Mouse (Mus musculus) CH12.LX (cell line): Measurements from ENCODE around the gene Foxe1.

ENCODE experiments used
- CTCF ChIP-seq, 2 experiments: IDR thresholded peaks in 1 of 2; conservative IDR thresholded peaks in 1 of 2; 2 replicates each; pipeline ENCODE4 v1.5.1; 2011 to 2012; ENCODE audit warnings: low read depth in 2 of 2, low read length in 2 of 2, improper control_type of control experiment in 1 of 2, inconsistent platforms in 1 of 2, mild to moderate bottlenecking in 1 of 2, moderate library complexity in 1 of 2
- ELF1 ChIP-seq: IDR thresholded peaks from 2 replicates; pipeline ENCODE4 v1.6.1; 2014; ENCODE audit warnings: low read depth, mild to moderate bottlenecking, inconsistent platforms, low read length, improper control_type of control experiment
- KAT2A ChIP-seq: IDR thresholded peaks from 2 replicates; pipeline ENCODE4 v1.6.1; 2012; ENCODE audit warnings: low read length, improper control_type of control experiment, inconsistent platforms; ENCODE audit not compliant: insufficient replicate concordance
- ZC3H11A ChIP-seq: IDR thresholded peaks from 2 replicates; pipeline ENCODE4 v1.6.1; 2012; ENCODE audit warnings: low read depth, mild to moderate bottlenecking, inconsistent platforms, low read length, improper control_type of control experiment

DNA sequence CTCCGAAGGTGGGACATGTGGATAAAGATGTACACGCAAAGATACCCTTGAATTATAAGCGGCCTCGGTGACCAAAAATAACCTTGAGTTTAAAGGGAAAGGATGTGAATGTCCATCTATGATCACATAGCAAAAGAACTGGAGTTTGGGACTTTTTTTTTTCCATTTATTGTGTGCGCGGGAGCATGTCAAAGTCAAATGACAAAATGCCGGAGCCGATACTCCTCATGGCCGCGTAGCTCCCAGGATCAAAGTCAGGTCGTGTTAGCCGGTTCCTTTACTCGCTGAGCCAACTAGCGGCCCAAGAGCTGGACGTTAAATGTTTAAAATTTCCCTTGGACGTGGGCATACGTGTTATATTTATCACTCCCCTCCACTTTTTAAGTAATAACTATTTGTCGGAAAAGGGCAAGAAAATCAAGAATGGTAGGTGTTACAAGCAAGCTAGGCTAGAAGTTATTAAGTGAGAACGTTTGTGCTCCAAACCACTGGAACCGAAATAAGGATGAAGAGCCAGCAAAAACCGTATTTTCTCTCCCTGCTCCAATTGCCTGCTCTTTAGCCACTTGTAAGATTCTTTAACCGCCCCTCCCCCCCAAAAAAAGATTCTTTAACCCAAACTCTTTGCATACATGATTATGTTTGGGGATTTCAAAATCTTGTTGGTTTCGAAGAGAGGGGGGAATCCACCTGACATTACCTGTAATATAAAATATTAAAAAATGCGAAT lies 46.4 kb downstream of the Foxe1 start:
- TF ChIP-seq ZC3H11A (no peak), KAT2A (no peak), CTCF (conservative IDR thresholded peaks at IDR 0.05 in 1 of 2, IDR thresholded peaks at IDR 0.05 in 1 of 2; ENCODE audit: low read depth in 2 of 2, low read length in 2 of 2) (no peak), ELF1 (no peak)
